Mouse (Mus musculus) fibroblast of lung, adult 2 months (primary cell): ENCODE data around the gene Tox2.

Experiments used
- DNase-seq: peaks from one replicate; pipeline ENCODE4 v3.0.0-alpha.2; 2011; ENCODE audit warnings: low read depth

Gene Tox2

GRCm38 (mm10) chr2:163205737-163206490 lies 3.0 kb downstream of the Tox2 start:
- DNase-seq, result no peak

DNA sequence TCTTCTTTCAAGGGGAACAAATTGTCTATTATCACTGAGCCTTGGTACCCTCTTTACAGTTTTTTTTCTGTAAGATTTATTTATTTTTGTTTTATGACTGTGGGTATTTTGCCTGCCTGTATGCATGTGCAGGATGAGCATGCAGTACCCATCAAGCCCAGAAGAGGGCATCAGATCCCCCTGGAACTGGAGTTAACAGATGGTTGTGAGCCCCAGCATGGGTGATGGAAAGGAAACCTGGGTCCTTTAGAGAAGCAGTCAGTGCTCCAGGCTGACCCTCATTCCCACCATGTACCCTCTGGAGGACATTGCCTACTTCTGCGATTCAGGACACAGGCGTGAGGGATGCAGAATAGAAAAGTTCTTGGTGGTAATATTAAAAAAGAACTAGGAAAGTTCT lies 4.4 kb downstream of the Tox2 start:
- no peak for DNase-seq

DNA sequence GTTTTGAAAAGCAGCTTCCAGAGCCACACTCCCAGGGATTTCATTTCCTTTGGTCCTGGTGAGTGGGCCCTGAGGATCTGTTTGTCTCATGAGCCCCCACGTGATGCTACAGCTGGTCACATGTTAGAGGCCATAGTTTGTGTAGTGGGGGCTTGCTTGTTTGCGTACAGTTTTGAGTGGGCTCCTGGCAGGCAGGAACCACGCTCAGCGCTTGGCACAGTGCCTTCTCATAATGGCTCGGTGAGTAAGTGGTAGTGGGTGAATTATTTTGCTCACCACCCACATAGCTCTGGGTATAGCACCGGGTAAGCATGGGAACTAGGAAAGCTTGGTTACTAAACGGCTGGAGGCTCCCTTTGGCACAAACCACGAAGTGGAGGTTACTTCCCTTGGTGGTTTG lies 6.2 kb downstream of the Tox2 start:
- DNase-seq, result no peak

DNA sequence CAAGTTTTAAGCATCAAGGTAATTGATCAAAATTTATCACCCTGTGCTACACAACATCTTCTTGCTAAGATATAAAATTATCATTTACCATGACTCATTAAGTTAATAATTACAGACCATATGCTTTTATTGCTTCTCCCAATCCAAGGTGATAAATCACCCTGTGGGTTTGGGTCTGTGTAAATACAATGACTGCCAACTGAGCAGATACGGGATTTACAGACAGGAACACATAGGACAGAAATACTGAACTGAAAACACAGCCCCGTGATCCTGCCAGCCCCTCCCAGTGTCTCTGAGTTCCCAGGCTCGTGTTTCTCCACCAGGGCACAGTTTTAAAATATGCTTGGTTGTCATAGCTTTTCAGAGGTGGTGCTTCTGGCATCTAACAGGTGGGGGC lies 10.2 kb downstream of the Tox2 start:
- DNase-seq, result no peak

DNA sequence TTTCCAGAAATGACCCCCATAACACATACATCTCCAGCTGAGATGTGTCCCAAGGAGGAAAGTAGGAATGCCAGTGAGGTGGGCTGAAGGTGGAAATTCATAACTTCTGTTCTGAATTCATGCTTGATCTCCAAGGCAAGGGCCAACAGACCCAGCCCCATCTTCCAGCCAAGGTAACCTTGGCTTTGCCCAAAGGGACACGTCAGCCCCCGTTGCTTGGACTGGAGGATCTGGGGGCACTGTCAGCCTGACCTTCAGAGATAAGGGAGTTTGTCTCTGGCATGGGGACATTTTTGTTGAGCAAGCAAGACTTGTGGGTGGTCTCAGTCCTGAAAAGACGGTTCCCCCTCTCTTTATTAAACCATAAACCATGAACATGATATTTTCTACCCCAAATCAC lies 15.2 kb downstream of the Tox2 start:
- DNase-seq, result no peak

DNA sequence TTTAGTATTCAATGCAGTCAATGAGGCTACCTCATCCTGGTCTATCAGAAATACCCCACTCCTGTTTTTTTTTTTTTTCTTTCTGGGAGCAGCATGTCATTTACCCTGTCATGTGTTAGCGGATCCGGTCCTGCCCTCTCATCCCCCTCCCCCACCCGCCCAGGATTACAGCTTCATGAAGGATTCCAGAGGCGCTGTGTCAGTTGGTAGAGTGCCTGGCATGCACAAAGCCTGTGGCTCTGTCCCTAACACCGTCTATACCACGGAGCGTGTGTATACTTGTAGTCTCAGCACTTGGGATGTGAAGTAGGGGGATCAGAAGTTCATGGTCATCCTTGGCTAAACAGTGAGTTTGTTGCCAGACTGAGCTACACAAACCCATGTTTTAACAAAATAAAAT lies 15.6 kb downstream of the Tox2 start:
- no peak for DNase-seq

- no peak for DNase-seq
Observed at GRCm38 (mm10) chr2:163219447-163219846, 16.5 kb downstream of the Tox2 start.

DNA sequence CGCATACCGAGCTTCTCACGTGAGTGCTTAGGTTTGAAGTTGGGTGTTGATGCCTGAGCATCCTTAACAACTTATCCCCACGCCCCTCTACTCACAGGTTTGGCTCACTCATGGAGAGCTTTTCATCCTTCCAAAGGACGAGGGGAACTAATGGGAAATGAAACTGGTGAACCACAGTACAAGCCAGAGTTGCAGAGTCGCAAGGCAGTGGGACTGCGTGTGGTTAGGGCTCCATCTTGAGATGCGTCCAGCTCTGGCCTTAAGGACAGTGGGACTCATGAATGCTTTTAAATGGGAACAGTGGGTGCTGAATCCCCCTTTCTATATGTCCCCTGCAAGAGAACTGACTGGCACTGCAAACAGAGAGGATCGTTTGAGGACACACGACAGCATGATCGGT lies 17.8 kb downstream of the Tox2 start:
- DNase-seq, result no peak

DNA sequence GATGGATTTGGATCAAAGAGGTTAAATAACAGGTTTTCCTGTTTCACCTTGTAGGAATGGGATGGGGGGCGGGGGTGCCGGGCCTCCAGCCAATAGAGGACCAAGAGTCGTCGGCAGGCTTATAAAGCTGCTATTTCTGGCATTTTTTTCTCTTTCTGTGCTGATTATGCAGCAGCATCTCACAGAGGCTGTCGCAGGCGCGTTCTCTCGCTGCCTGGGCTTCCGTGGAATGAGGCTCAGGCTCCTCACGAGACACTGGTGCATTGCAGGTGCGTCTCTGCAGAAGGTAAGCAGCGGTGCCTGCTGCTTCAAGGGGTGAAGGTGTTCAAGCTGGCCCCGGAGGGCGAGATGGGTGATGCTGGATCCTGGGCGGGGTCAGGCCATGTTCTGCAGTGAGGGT lies 22.4 kb downstream of the Tox2 start:
- DNase-seq, result no peak

DNA sequence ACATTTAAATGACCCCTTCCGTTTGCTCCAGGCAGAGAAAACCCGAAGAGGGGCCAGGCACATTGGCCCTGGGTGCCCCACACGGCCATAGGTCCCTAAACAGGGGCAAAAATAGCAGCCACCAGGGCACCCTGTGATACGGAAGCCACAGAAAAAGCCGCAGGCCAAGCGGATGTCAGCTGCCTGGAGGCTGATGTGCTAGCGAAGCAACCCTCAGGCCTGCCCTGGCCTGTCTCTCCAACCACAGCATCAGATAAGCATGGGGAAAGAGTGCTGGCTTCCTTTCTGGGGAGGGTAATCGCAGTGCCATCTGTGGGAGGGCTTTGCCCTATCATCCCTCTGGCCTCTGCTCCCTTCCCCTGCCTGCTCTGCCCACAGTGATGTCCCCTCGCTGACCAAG lies 26.1 kb downstream of the Tox2 start:
- no peak for DNase-seq

DNA sequence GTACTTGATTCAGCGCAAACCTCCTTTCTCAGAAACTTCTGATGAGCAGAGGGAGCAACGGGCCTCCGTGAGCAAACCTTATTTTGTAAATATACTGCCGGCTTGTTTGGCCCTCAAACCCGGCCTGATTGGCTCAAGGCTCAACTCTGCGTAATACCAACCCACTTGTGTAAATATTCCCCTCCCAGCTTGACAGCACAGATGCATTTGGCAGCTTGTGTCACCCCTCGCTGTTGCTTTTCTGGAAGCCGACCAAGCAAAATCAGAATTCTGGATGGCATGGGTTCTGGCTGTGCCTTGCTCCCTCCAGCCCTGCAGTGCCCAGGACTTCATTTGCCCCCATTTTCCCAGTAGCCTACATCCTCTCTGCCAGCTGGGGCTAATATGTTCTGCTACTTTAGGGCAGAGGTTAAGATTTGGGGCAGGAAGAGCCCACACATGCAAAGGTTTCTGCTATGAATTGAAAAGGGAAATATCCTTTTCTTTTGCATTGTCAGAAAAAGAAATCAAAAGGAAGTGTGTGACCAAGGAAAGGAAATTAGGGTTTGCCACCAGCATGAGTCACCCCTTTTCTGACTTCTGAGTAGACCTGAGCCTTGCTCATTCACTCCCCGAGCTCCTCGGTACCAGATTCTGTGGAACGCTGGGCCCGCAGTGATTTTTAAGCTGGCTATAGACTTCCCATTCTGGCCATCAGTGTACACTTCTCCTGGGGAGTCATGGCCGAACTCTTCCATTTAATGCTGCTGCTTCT lies 29.0 kb downstream of the Tox2 start:
- DNase-seq, result no peak

- no peak for DNase-seq
Observed at GRCm38 (mm10) chr2:163233666-163234065, 30.7 kb downstream of the Tox2 start.

- DNase-seq, result no peak
Observed at GRCm38 (mm10) chr2:163236057-163236456, 33.1 kb downstream of the Tox2 start.

DNA sequence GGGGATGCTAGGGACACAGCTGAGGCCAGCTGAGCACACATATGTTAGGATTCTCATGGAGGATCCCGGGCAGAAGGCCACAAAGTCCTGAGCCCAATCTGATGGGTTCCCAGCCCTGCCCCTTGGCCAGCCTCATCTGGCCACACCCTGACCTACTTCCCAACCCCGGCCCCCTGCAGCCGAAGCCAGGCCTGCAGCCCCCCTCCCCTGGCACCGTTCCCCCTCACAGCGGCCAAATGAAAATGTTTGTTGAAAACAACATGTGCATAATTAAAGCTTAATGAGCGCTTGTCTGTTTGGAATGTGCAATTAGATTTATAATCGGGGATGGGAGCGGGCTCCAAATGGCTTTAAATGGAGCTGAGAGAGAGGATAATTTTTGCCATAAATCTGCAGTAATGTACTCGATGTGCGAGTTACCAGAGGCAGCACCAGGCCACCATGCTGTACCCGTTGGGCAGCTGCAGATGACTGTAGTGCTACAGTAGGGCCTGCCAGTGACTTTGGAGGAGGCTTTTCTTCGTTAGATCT lies 35.1 kb downstream of the Tox2 start:
- no peak for DNase-seq

DNA sequence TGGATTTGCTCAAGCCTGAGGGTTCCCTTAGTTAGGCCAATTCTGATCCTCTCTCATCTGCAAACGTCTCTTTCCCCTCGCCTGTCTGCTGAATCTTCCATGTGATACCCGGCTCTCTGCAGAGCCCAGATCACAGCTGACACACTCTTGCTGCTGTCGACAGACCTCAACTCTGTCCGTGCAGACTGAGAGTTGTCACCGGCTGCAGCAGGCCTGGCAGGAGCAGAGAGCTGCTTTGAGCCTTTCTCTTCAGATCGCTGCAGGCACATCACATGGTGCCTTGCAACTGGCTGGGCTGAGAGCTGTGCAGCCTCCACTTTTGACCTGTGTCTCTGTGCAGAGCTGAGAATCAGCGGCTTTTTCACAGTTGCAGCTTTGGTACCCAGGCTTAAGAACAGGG lies 37.0 kb downstream of the Tox2 start:
- DNase-seq, result no peak

GRCm38 (mm10) chr2:163241867-163242266 lies 38.9 kb downstream of the Tox2 start:
- no peak for DNase-seq

GRCm38 (mm10) chr2:163243917-163244852 lies 41.3 kb downstream of the Tox2 start:
- DNase-seq, result no peak

DNA sequence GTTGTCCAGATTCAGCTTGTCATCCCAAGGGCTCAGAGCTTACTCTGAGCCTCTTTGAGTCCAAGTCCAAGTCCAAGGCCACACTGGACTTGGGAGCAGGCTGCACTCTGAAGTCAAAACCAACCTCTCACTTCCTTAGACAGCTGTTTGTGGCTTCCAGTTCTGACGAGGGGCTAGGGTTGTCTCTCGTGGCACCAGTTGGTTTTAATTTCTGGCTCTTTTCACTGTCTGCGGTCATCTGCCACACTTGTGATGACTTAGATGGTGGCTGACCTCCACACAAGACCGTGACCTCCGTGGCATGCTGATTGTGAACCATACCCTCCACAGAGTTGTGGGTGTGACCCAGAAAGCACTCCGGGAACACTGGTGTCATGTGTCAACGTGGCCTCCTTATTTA lies 46.0 kb downstream of the Tox2 start:
- DNase-seq, result no peak

DNA sequence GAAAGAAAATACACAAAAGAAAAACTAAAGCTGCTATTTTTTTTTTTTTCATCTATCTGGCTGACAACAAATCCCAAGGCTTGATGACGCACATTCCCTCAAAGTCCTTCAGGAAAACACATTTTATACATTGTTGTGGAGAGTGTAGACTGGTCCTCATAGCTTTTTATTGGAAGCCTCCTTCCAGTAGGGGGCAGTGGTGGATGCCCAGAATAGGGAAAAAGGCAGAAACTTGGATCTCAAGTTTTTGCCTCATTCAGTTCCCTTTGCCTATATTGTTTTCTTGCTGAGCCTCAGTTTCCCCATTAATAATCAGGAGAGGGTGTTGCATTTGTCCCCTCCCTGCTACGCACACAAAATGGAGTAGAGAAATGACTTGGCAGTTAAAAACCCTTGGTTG lies 49.7 kb downstream of the Tox2 start:
- DNase-seq, result no peak

- DNase-seq, result no peak
Observed at GRCm38 (mm10) chr2:163253248-163254099, 50.5 kb downstream of the Tox2 start.

DNA sequence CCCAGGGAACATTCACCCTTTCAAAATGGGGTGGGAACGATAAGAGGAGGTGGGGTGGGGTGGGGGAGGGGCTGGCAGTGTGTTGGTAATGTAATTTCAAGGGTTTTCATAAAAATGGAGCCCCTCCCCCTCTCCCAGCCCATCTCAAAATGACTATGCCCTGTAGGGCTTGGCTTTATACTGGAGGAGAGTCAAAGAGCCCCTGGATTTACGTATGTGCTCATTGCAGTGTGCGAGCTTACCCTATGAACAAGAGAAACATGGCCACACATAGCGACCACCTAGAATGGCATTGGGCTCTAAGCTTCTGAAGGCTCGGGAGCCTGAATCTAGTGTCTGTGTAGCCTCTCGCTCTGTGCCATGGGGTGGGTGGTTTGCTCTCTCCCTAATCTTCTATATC lies 51.3 kb downstream of the Tox2 start:
- no peak for DNase-seq
